Mouse (Mus musculus) forebrain, postnatal 0 days (tissue): Measurements from ENCODE around the gene Zfp667. TPM values are rescaled to one million over a fixed set of nuclear protein-coding genes. Genes with fewer than 3 reads are reported as not detected.
"Not testable (repeated sequence)": the region's sequence is repeated elsewhere in the genome, so short reads cannot be mapped to it uniquely, and the experiment has no call there.

ENCODE experiments used
- ATAC-seq: fragments of 200-750 bp; cut with Nextera tagmentation; 2 replicates; pipeline ENCODE4 v1.8.0; 2017; ENCODE audit warnings: mild to moderate bottlenecking, moderate library complexity
- DNase-seq: peaks from one replicate; pipeline ENCODE4 v3.0.0-alpha.2; 2015
- H3K27ac ChIP-seq: fragments of 300-500 bp; sonication (generic); 2 replicates; pipeline ENCODE4 v1.5.1; 2014; ENCODE audit warnings: low read depth, mild to moderate bottlenecking, antibody characterized with exemption, low read length, moderate library complexity, mixed read lengths
- H3K27me3 ChIP-seq: fragments of 300-500 bp; sonication (generic); 2 replicates; pipeline ENCODE4 v1.6.1; 2014; ENCODE audit warnings: mild to moderate bottlenecking, low read length, mixed read lengths; ENCODE audit not compliant: insufficient read depth
- H3K36me3 ChIP-seq: fragments of 300-500 bp; sonication (generic); 2 replicates; pipeline ENCODE4 v1.6.1; 2014; ENCODE audit warnings: mild to moderate bottlenecking, moderate library complexity; ENCODE audit not compliant: insufficient read depth
- H3K4me1 ChIP-seq: fragments of 300-500 bp; sonication (generic); 2 replicates; pipeline ENCODE4 v1.6.1; 2014; ENCODE audit warnings: antibody characterized with exemption; ENCODE audit not compliant: insufficient read depth
- H3K4me2 ChIP-seq: fragments of 300-500 bp; sonication (generic); 2 replicates; pipeline ENCODE4 v1.6.1; 2014; ENCODE audit warnings: low read depth, mild to moderate bottlenecking, moderate library complexity
- H3K4me3 ChIP-seq: fragments of 300-500 bp; sonication (generic); 2 replicates; pipeline ENCODE4 v1.5.1; 2014; ENCODE audit warnings: low read depth, low read length, mixed read lengths
- H3K9ac ChIP-seq: fragments of 300-500 bp; sonication (generic); 2 replicates; pipeline ENCODE4 v1.6.1; 2014; ENCODE audit warnings: mild to moderate bottlenecking
- H3K9me3 ChIP-seq: fragments of 300-500 bp; sonication (generic); 2 replicates; pipeline ENCODE4 v1.6.1; 2016; ENCODE audit warnings: low read length
- CTCF ChIP-seq: sonication (generic); IDR thresholded peaks from 2 replicates; pipeline ENCODE4 v1.5.1; 2016; ENCODE audit warnings: antibody characterized with exemption, control low read depth, low read depth
- WGBS: fragments of 180-500 bp; shearing (Covaris S2); extraction: QIAGEN DNeasy Blood & Tissue Kit; methylation state at CpG from one replicate; pipeline ENCODE4 v1.1.7; 2014; 5-methylcytosine and 5-hydroxymethylcytosine counted together
- polyA plus RNA-seq: library from polyadenylated mRNA; unstranded; fragments of >200 nt; fragmentation: Nextera tagmentation; extraction: Ambion mirVana; gene quantifications from 2 replicates; pipeline ENCODE4 v1.2.1, GENCODE M21; 2015
- total RNA-seq: library from RNA; depleted of rRNA; stranded (reverse); fragments of >200 nt; gene quantifications from 2 replicates; pipeline ENCODE4 v1.2.3, GENCODE M21; 2014

Gene Zfp667
- total and polyA plus RNA-seq, 2 experiments from 2014 or later, result 6.9 to 13.1 TPM

DNA sequence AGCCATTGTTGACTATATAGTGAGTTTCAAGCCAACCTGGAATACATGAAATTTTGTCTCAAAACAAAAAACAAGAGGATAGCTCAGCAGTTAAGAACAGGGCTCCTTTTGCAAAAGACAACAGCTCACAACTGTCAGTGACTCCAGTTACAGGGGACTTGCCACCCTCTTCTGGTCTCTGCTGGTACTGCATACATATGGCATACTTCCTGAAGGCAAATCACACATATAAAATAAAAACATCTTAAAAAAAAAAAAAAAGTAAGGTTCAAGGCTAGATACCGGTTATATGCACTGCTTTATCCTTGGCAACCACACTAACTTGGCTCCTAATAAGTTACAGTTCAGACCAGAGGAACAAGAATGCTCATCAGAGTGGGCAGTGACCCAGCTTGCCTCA lies 3.6 kb upstream of the Zfp667 start:
- DNase-seq (peak; percentile 90), ATAC-seq (no peak)
- peak overlapping the region; percentile 89; the same call in 1 of the 2 replicates for H3K27ac ChIP-seq
- WGBS, result 3% methylated on average over 1 of the region's 1 CpGs
- TF ChIP-seq CTCF, result peak; percentile 83
- peak overlapping the region; percentile 47 for H3K4me2 ChIP-seq
- H3K9ac ChIP-seq, result peak overlapping the region; percentile 43; the same call in 1 of the 2 replicates
- H3K36me3 ChIP-seq, result no peaks in the 10 kb centered on the region
- H3K4me1 ChIP-seq, result peaks cover 10% of the 10 kb centered on the region; the same call in 1 of the 2 replicates
- H3K27me3 ChIP-seq, result no peaks in the 10 kb centered on the region
- H3K4me3 ChIP-seq, result peak overlapping the region; percentile 48
- no peaks in the 10 kb centered on the region for H3K9me3 ChIP-seq

GRCm38 (mm10) chr7:6283451-6284075 lies 2.8 kb upstream of the Zfp667 start:
- peak overlapping the region; percentile 89 for H3K27ac ChIP-seq
- ATAC-seq (peak; percentile 86), DNase-seq (peak; percentile 95)
- H3K4me1 ChIP-seq, result peaks cover 15% of the 10 kb centered on the region; the same call in 1 of the 2 replicates
- H3K9me3 ChIP-seq, result no peaks in the 10 kb centered on the region
- H3K4me2 ChIP-seq, result peak overlapping the region; percentile 47
- no peaks in the 10 kb centered on the region for H3K27me3 ChIP-seq
- H3K36me3 ChIP-seq, result no peaks in the 10 kb centered on the region
- peak overlapping the region; percentile 43 for H3K9ac ChIP-seq
- H3K4me3 ChIP-seq, result peak overlapping the region; percentile 48
- 2% methylated on average over 23 of the region's 23 CpGs for WGBS
- peak; percentile 57 for TF ChIP-seq CTCF

- 95% methylated on average over 4 of the region's 4 CpGs for WGBS
- Histone ChIP-seq H3K4me2 (no peak overlapping the region; the same call in 1 of the 2 replicates), H3K4me3 (peak overlapping the region; percentile 48; the same call in 1 of the 2 replicates)
Measured at GRCm38 (mm10) chr7:6284442-6285012, 1.9 kb upstream of the Zfp667 start.

DNA sequence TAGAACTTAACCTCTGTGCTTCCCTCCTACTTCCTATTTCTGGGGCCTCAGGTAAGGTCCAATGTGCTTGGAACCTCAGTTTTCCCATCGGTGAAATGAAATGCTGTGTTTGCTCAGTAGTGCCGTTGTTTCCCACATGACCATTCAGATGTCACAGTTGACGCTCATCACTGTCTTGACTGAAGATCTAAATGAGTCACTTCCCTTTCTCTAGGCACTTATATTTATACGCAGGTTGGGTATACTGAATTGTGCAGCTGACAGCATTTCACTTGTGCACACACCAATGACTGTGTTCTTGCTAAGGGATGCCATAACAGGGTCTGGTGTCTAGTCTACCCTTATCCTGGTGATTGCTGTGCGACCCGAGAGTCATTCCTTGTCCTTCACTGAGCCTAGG lies 1.0 kb upstream of the Zfp667 start:
- ATAC-seq (no peak), DNase-seq (no peak)
- Histone ChIP-seq H3K27me3 (no peaks in the 10 kb centered on the region), H3K36me3 (0 out of 2 replicates have a peak, but pooled peaks cover 4% of the 10 kb centered on the region), H3K4me3 (no peak overlapping the region), H3K4me1 (peaks cover 15% of the 10 kb centered on the region; the same call in 1 of the 2 replicates), H3K9me3 (no peaks in the 10 kb centered on the region), H3K27ac (peak overlapping the region; percentile 80; the same call in 1 of the 2 replicates), H3K4me2 (peak overlapping the region; percentile 75; the same call in 1 of the 2 replicates), H3K9ac (no peak overlapping the region)
- TF ChIP-seq CTCF, result no peak
- 90% methylated on average over 6 of the region's 6 CpGs for WGBS

More at GRCm38 (mm10) chr7:6284442-6285012, 1.9 kb upstream of the Zfp667 start:
- DNase-seq, result no peak
- no peak for ATAC-seq
- no peaks in the 10 kb centered on the region for H3K27me3 ChIP-seq
- 0 out of 2 replicates have a peak, but pooled peaks cover under 1% of the 10 kb centered on the region for H3K36me3 ChIP-seq
- H3K27ac ChIP-seq, result no peak overlapping the region
- H3K9me3 ChIP-seq, result no peaks in the 10 kb centered on the region
- TF ChIP-seq CTCF, result no peak
- H3K9ac ChIP-seq, result no peak overlapping the region
- peaks cover 15% of the 10 kb centered on the region; the same call in 1 of the 2 replicates for H3K4me1 ChIP-seq

DNA sequence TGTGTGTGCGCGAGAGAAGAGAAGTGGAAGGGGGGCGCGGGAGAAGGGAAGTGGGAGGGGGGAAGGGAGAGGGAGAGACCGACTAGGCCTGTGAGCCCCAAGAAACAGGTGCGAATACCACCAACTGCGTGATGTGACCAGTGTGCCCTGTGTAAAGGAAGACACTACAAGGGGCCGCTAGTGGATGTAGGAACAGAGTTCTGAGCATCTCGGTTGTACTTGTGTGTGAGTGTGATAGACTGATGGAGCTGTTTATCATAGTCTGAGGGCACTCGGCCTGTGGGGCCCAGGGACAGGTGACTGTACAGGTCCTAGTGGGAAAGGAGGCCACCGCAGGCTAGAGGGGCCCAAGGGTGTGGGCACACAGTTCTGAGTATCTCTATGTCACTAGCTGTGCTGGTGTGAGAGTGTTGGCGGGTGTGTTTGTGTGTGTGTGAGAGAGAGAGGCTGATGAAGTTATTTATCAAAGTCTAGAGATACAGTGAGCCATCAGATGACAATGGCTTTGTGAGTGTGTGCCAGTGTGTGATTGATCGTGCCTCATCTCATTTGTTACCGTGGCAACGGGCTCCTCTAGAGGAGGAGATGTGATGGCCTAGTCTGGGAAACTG lies 647 bp downstream of the Zfp667 start:
- DNase-seq, result peak; percentile 64
- no peaks in the 10 kb centered on the region for H3K9me3 ChIP-seq
- peak overlapping the region; percentile 51 for H3K4me3 ChIP-seq
- peak overlapping the region; percentile 80; the same call in 1 of the 2 replicates for H3K27ac ChIP-seq
- H3K9ac ChIP-seq, result peak overlapping the region; percentile 55
- peaks cover 7% of the 10 kb centered on the region; the same call in 1 of the 2 replicates for H3K36me3 ChIP-seq
- H3K4me1 ChIP-seq, result peaks cover 15% of the 10 kb centered on the region; the same call in 1 of the 2 replicates
- WGBS, result 21% methylated on average over 15 of the region's 15 CpGs
- ATAC-seq, result no peak; the same call in 1 of the 2 replicates
- TF ChIP-seq CTCF, result no peak
- H3K27me3 ChIP-seq, result no peaks in the 10 kb centered on the region
- H3K4me2 ChIP-seq, result peak overlapping the region; percentile 75

DNA sequence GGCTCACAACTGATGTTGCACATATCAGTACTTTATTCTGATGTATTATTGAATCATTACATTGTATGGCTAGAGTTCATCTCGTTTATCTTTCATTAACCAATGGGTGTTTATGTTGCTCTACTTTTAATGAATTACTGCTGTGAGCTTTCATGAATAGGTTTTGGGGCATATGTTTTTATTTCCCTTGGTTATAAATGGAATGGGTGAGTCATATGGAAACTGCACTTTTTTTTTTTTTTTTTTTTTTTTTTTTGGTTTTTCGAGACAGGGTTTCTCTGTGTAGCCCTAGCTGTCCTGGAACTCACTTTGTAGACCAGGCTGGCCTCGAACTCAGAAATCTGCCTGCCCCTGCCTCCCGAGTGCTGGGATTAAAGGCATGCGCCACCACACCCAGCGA lies 4.7 kb downstream of the Zfp667 start:
- not testable (repeated sequence) for DNase-seq, H3K4me1 ChIP-seq, ATAC-seq, H3K4me2 ChIP-seq, H3K27me3 ChIP-seq, H3K4me3 ChIP-seq, H3K9ac ChIP-seq, H3K27ac ChIP-seq, H3K9me3 ChIP-seq
- H3K36me3 ChIP-seq, result peaks cover 38% of the 10 kb centered on the region
- 96% methylated on average over 5 of the region's 6 CpGs for WGBS

GRCm38 (mm10) chr7:6300796-6301195 lies 14.4 kb downstream of the Zfp667 start:
- peaks cover 44% of the 10 kb centered on the region for H3K36me3 ChIP-seq
- not testable (repeated sequence) for ATAC-seq, H3K27ac ChIP-seq, H3K9ac ChIP-seq, DNase-seq, H3K4me2 ChIP-seq, H3K4me1 ChIP-seq, H3K4me3 ChIP-seq, H3K9me3 ChIP-seq, H3K27me3 ChIP-seq
- WGBS, result 84% methylated on average over 11 of the region's 11 CpGs
